Mouse (Mus musculus) limb, embryonic 12.5 days (tissue): ENCODE results near the gene Pdzd4. TPM values are rescaled to one million over a fixed set of nuclear protein-coding genes. Genes with fewer than 3 reads are reported as not detected.

Experiments
- polyA plus RNA-seq: library from polyadenylated mRNA; unstranded; fragments of >200 nt; fragmentation: Nextera tagmentation; extraction: Ambion mirVana; gene quantifications from 2 replicates; pipeline ENCODE4 v1.2.1, GENCODE M21; 2016

Gene Pdzd4
- polyA plus RNA-seq, 1 experiment from 2014 or later = 1.4 TPM

Other genes with a start within 250 kb of the Pdzd4 start
- 45.7 and 51.6 TPM in 2 replicates for gene Dusp9, start 185.6 kb downstream of the Pdzd4 start, polyA plus RNA-seq
- 18.0 and 19.3 TPM in 2 replicates for gene Pnck, start 164.9 kb downstream of the Pdzd4 start, polyA plus RNA-seq
- gene Slc6a8, start 151.8 kb downstream of the Pdzd4 start, polyA plus RNA-seq = 7.3 and 7.6 TPM in 2 replicates
- gene Bcap31, start 108.8 kb downstream of the Pdzd4 start, polyA plus RNA-seq = 154 and 167 TPM in 2 replicates
- gene Abcd1, start 108.4 kb downstream of the Pdzd4 start, polyA plus RNA-seq = 12.5 and 13.2 TPM in 2 replicates
- gene Plxnb3, start 67.9 kb downstream of the Pdzd4 start, polyA plus RNA-seq = 0.21 and 0.22 TPM in 2 replicates
- gene Srpk3, start 50.6 kb downstream of the Pdzd4 start, polyA plus RNA-seq = 9.6 and 12.9 TPM in 2 replicates
- 168 and 172 TPM in 2 replicates for gene Idh3g, start 38.1 kb downstream of the Pdzd4 start, polyA plus RNA-seq
- gene Ssr4, start 37.9 kb downstream of the Pdzd4 start, polyA plus RNA-seq = 136 and 142 TPM in 2 replicates
- 0.14 and 0.25 TPM in 2 replicates for gene Avpr2, start 67.1 kb upstream of the Pdzd4 start, polyA plus RNA-seq
- 0.93 and 1.7 TPM in 2 replicates for gene L1cam, start 71.1 kb upstream of the Pdzd4 start, polyA plus RNA-seq
- 2.7 and 3.7 TPM in 2 replicates for gene Arhgap4, start 96.9 kb upstream of the Pdzd4 start, polyA plus RNA-seq
- 158 and 159 TPM in 2 replicates for gene Naa10, start 97.0 kb upstream of the Pdzd4 start, polyA plus RNA-seq
- 14.1 and 20.7 TPM in 2 replicates for gene Renbp, start 105.9 kb upstream of the Pdzd4 start, polyA plus RNA-seq
- 74.0 and 77.5 TPM in 2 replicates for gene Hcfc1, start 141.4 kb upstream of the Pdzd4 start, polyA plus RNA-seq
- 66.5 and 69.3 TPM in 2 replicates for gene Irak1, start 198.9 kb upstream of the Pdzd4 start, polyA plus RNA-seq